Mouse (Mus musculus): ENCODE data around the gene Psmc4.

DNA sequence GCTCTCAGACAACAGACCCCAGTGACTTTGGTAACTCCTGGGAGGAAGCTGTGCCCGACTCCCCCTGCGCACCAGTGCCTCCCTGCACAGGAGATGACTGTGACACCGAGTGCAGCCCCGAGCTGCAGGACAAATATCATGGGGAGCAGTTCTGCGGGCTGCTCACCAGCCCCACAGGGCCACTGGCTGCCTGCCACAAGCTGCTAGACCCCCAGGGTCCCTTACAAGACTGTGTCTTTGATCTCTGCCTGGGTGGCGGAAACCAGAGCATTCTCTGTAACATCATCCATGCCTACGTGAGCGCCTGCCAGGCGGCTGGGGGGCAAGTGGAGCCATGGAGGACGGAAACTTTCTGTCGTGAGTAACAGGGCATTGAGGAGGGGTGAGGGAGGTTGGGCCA is 43.6 kb upstream of the Psmc4 start:
- no peak for TF ChIP-seq HCFC1 (IDR thresholded peaks at IDR 0.05; ENCODE audit: borderline replicate concordance, insufficient read depth, low read length)
- TF ChIP-seq ZC3H11A (IDR thresholded peaks at IDR 0.05; ENCODE audit: borderline replicate concordance, low read depth, low read length), result no peak
- TF ChIP-seq ZNF384 (IDR thresholded peaks at IDR 0.05; ENCODE audit: low read depth, low read length), result no peak
- no peak for TF ChIP-seq CHD2 (IDR thresholded peaks at IDR 0.05; ENCODE audit: low read depth, low read length)
